Mouse (Mus musculus): ENCODE data around the gene Synpo2l.
"Not testable (repeated sequence)": the region's sequence is repeated elsewhere in the genome, so short reads cannot be mapped to it uniquely, and the experiment has no call there.

Synpo2l gene

GRCm38 (mm10) chr14:20640644-20641437 is 27.3 kb downstream of the Synpo2l start, which contains the start of gene Usp54:
Gene Usp54 (minus strand): TSS chr14:20641063.
- DNase-seq (ENCODE audit: low spot score), result peak; percentile 94

- no peak for DNase-seq (ENCODE audit: low spot score)
Measured at GRCm38 (mm10) chr14:20639918-20640619, 28.1 kb downstream of the Synpo2l start.

GRCm38 (mm10) chr14:20638702-20639101 is 29.5 kb downstream of the Synpo2l start:
- DNase-seq (ENCODE audit: low spot score), result no peak

- DNase-seq (ENCODE audit: low spot score), result no peak
Measured at GRCm38 (mm10) chr14:20637818-20638574, 30.2 kb downstream of the Synpo2l start.

- not testable (repeated sequence) for DNase-seq (ENCODE audit: low spot score)
Measured at GRCm38 (mm10) chr14:20636968-20637367, 31.2 kb downstream of the Synpo2l start.

GRCm38 (mm10) chr14:20635546-20635945 is 32.6 kb downstream of the Synpo2l start:
- no peak for DNase-seq (ENCODE audit: low spot score)

GRCm38 (mm10) chr14:20631253-20631652 is 36.9 kb downstream of the Synpo2l start:
- DNase-seq (ENCODE audit: low spot score), result no peak

- no peak for DNase-seq (ENCODE audit: low spot score)
Measured at GRCm38 (mm10) chr14:20626971-20627370, 41.2 kb downstream of the Synpo2l start.

GRCm38 (mm10) chr14:20626447-20626846 is 41.7 kb downstream of the Synpo2l start:
- DNase-seq (ENCODE audit: low spot score), result no peak

GRCm38 (mm10) chr14:20622907-20623306 is 45.2 kb downstream of the Synpo2l start:
- DNase-seq (ENCODE audit: low spot score), result no peak

GRCm38 (mm10) chr14:20622412-20622811 is 45.7 kb downstream of the Synpo2l start:
- DNase-seq (ENCODE audit: low spot score), result no peak

GRCm38 (mm10) chr14:20621903-20622302 is 46.3 kb downstream of the Synpo2l start:
- DNase-seq (ENCODE audit: low spot score), result no peak

GRCm38 (mm10) chr14:20619131-20619530 is 49.0 kb downstream of the Synpo2l start:
- no peak for DNase-seq (ENCODE audit: low spot score)

GRCm38 (mm10) chr14:20618211-20618610 is 49.9 kb downstream of the Synpo2l start:
- no peak for DNase-seq (ENCODE audit: low spot score)

- DNase-seq (ENCODE audit: low spot score), result no peak
Measured at GRCm38 (mm10) chr14:20616421-20616820, 51.7 kb downstream of the Synpo2l start.

- no peak for DNase-seq (ENCODE audit: low spot score)
Measured at GRCm38 (mm10) chr14:20615075-20615474, 53.1 kb downstream of the Synpo2l start.

GRCm38 (mm10) chr14:20612820-20613219 is 55.3 kb downstream of the Synpo2l start:
- DNase-seq (ENCODE audit: low spot score), result no peak

- DNase-seq (ENCODE audit: low spot score), result no peak
Measured at GRCm38 (mm10) chr14:20610146-20610545, 58.0 kb downstream of the Synpo2l start.

- no peak for DNase-seq (ENCODE audit: low spot score)
Measured at GRCm38 (mm10) chr14:20609519-20609918, 58.6 kb downstream of the Synpo2l start.
